Mouse (Mus musculus): ENCODE data around the gene Gad2.
"Not testable (repeated sequence)": the region's sequence is repeated elsewhere in the genome, so short reads cannot be mapped to it uniquely, and the experiment has no call there.

Gad2 gene

GRCm38 (mm10) chr2:22621828-22622731 is at the start of gene Gad2:
TSS of gene Gad2 (plus strand) at chr2:22622205.
- DNase-seq (ENCODE audit: low read depth): no peak

GRCm38 (mm10) chr2:22587469-22588169 is 34.4 kb upstream of the Gad2 start:
- not testable (repeated sequence) for DNase-seq (ENCODE audit: low read depth)

GRCm38 (mm10) chr2:22588170-22588541 is 33.8 kb upstream of the Gad2 start:
- DNase-seq (ENCODE audit: low read depth): not testable (repeated sequence)

GRCm38 (mm10) chr2:22588673-22589381 is 33.2 kb upstream of the Gad2 start:
- not testable (repeated sequence) for DNase-seq (ENCODE audit: low read depth)

GRCm38 (mm10) chr2:22589382-22590205 is 32.4 kb upstream of the Gad2 start:
- DNase-seq (ENCODE audit: low read depth): not testable (repeated sequence)

- no peak for DNase-seq (ENCODE audit: low read depth)
Measured at GRCm38 (mm10) chr2:22590206-22590490, 31.9 kb upstream of the Gad2 start.

- no peak for DNase-seq (ENCODE audit: low read depth)
Measured at GRCm38 (mm10) chr2:22617951-22618350, 4.1 kb upstream of the Gad2 start.

GRCm38 (mm10) chr2:22619416-22619815 is 2.6 kb upstream of the Gad2 start:
- DNase-seq (ENCODE audit: low read depth): no peak

GRCm38 (mm10) chr2:22620030-22620429 is 2.0 kb upstream of the Gad2 start:
- no peak for DNase-seq (ENCODE audit: low read depth)

GRCm38 (mm10) chr2:22620534-22620933 is 1.5 kb upstream of the Gad2 start:
- no peak for DNase-seq (ENCODE audit: low read depth)

- no peak for DNase-seq (ENCODE audit: low read depth)
Measured at GRCm38 (mm10) chr2:22620978-22621827, 802 bp upstream of the Gad2 start.

- no peak for DNase-seq (ENCODE audit: low read depth)
Measured at GRCm38 (mm10) chr2:22623111-22624070, 1.4 kb downstream of the Gad2 start.

GRCm38 (mm10) chr2:22624188-22624975 is 2.4 kb downstream of the Gad2 start:
- no peak for DNase-seq (ENCODE audit: low read depth)

- no peak for DNase-seq (ENCODE audit: low read depth)
Measured at GRCm38 (mm10) chr2:22625096-22625960, 3.3 kb downstream of the Gad2 start.

- no peak for DNase-seq (ENCODE audit: low read depth)
Measured at GRCm38 (mm10) chr2:22627147-22627666, 5.2 kb downstream of the Gad2 start.

- DNase-seq (ENCODE audit: low read depth): no peak
Measured at GRCm38 (mm10) chr2:22627819-22628432, 5.9 kb downstream of the Gad2 start.

- DNase-seq (ENCODE audit: low read depth): no peak
Measured at GRCm38 (mm10) chr2:22634766-22635165, 12.8 kb downstream of the Gad2 start.

Measured in c-Kit-positive CD71-negative TER-119-negative erythroid progenitor cells, embryonic 14.5 days (primary cell).